Mouse (Mus musculus): Measurements from ENCODE around the gene Plscr5. TPM values are rescaled to one million over a fixed set of nuclear protein-coding genes. Genes with fewer than 3 reads are reported as not detected.
"Not testable (repeated sequence)": the region's sequence is repeated elsewhere in the genome, so short reads cannot be mapped to it uniquely, and the experiment has no call there.

Gene Plscr5
- not detected for total RNA-seq (2021)

GRCm38 (mm10) chr9:92192636-92193035 is at the start of gene Plscr5:
Gene Plscr5 (plus strand): TSS chr9:92192936.
- not testable (repeated sequence) for DNase-seq

- DNase-seq = peak; percentile 20
Measured at GRCm38 (mm10) chr9:92147555-92148248, 45.0 kb upstream of the Plscr5 start.

GRCm38 (mm10) chr9:92162213-92162612 is 30.5 kb upstream of the Plscr5 start:
- DNase-seq = no peak

- no peak for DNase-seq
Measured at GRCm38 (mm10) chr9:92173318-92173985, 19.3 kb upstream of the Plscr5 start.

- peak; percentile 7 for DNase-seq
Measured at GRCm38 (mm10) chr9:92174176-92175075, 18.3 kb upstream of the Plscr5 start.

GRCm38 (mm10) chr9:92178861-92179469 is 13.8 kb upstream of the Plscr5 start:
- DNase-seq = no peak

GRCm38 (mm10) chr9:92191295-92191694 is 1.4 kb upstream of the Plscr5 start:
- no peak for DNase-seq

- no peak for DNase-seq
Measured at GRCm38 (mm10) chr9:92198408-92198807, 5.7 kb downstream of the Plscr5 start.

- no peak for DNase-seq
Measured at GRCm38 (mm10) chr9:92199564-92199963, 6.8 kb downstream of the Plscr5 start.

- DNase-seq = no peak
Measured at GRCm38 (mm10) chr9:92204397-92204796, 11.7 kb downstream of the Plscr5 start.

GRCm38 (mm10) chr9:92207307-92207706 is 14.6 kb downstream of the Plscr5 start:
- DNase-seq = peak; percentile 64

- DNase-seq = no peak
Measured at GRCm38 (mm10) chr9:92207757-92208156, 15.0 kb downstream of the Plscr5 start.

- DNase-seq = no peak
Measured at GRCm38 (mm10) chr9:92209850-92210249, 17.1 kb downstream of the Plscr5 start.

- no peak for DNase-seq
Measured at GRCm38 (mm10) chr9:92210386-92210967, 17.7 kb downstream of the Plscr5 start.

- DNase-seq = no peak
Measured at GRCm38 (mm10) chr9:92211048-92211447, 18.3 kb downstream of the Plscr5 start.

- DNase-seq = no peak
Measured at GRCm38 (mm10) chr9:92217484-92217883, 24.7 kb downstream of the Plscr5 start.

- no peak for DNase-seq
Measured at GRCm38 (mm10) chr9:92217896-92218295, 25.2 kb downstream of the Plscr5 start.

- no peak for DNase-seq
Measured at GRCm38 (mm10) chr9:92220151-92220550, 27.4 kb downstream of the Plscr5 start.

GRCm38 (mm10) chr9:92221480-92221879 is 28.7 kb downstream of the Plscr5 start:
- no peak for DNase-seq

- DNase-seq = no peak
Measured at GRCm38 (mm10) chr9:92224598-92225231, 32.0 kb downstream of the Plscr5 start.

- no peak for DNase-seq
Measured at GRCm38 (mm10) chr9:92226127-92226655, 33.5 kb downstream of the Plscr5 start.

Measured in heart, postnatal 4 days (tissue).